Mouse (Mus musculus) liver, postnatal 0 days (tissue): ENCODE measurements around the gene Tm9sf3.
A peak's percentile ranks its signal among the peaks of the same experiment; 100 is the strongest.

Source experiments
- CTCF ChIP-seq: sonication (generic); IDR thresholded peaks from 2 replicates; pipeline ENCODE4 v1.5.1; 2016; ENCODE audit warnings: antibody characterized with exemption, low read depth
- EP300 ChIP-seq: IDR thresholded peaks from 2 replicates; pipeline ENCODE4 v1.6.1; 2016; ENCODE audit warnings: antibody characterized with exemption, low read depth, mild to moderate bottlenecking

DNA sequence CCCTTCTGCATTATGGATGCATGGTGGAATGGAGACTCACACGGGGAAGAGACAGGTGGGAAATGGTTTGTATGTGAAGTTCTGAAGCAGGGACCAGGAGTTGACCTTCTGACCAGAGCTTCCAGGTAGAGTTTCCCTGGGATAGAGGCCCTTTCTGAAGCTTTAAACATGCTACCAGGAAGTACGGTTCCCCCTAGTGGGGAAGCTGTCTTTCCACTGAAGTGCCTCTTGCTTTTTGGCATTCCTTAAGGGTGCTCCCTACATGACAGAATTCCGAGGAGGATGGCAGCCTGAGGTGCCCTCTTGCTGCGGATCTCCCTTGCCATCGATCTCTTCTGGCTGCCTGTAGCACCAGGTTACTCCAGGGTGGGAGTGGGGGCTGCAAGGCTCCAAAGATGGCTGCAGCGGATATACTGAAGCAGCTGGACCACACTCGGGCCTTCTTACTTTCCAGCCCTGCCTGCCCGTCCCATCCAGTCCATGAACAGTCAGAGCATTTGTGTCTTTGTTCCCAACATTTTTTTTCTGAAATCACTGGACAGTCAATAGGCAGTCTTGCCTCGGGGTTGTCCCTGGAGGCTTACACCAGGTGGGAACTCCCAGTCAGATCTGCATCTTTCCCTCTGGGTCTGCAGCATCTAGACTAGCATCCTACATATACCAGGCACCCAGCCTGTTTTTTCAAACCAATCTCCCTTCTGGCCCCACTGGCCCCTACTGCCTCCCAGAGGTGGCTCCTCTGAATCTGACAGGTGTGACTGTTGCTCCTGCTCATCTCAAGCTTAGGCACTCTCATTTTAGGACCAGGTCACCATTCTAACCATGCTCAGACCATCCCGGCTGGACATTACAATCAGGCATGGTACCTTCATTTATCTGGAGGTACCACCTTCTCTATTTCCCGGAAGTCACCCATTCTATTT is 59.4 kb downstream of the Tm9sf3 start:
- TF ChIP-seq CTCF (peak; percentile 33), EP300 (no peak)
